Mouse (Mus musculus): ENCODE data around the gene Hecw2. TPM values are rescaled to one million over a fixed set of nuclear protein-coding genes. Genes with fewer than 3 reads are reported as not detected.

The Hecw2 gene
- polyA plus RNA-seq, 1 experiment, result 0.07 TPM

GRCm38 (mm10) chr1:54168014-54168413, 27.0 kb downstream of the Hecw2 start:
- no peaks in the 10 kb centered on the region for H3K4me1 ChIP-seq (ENCODE audit: control insufficient read depth, insufficient read depth, low read length)
- H3K27ac ChIP-seq (ENCODE audit: insufficient read depth, low read depth, low read length), result no peak overlapping the region
- TF ChIP-seq POLR2A (IDR thresholded peaks at IDR 0.05; ENCODE audit: borderline replicate concordance, low read depth, low read length) (no peak), CTCF (IDR thresholded peaks at IDR 0.05; ENCODE audit: low read depth, low read length) (no peak)
- H3K4me3 ChIP-seq (ENCODE audit: insufficient read depth, low read length), result no peak overlapping the region

GRCm38 (mm10) chr1:54159531-54159930, 35.4 kb downstream of the Hecw2 start:
- H3K4me3 ChIP-seq (ENCODE audit: insufficient read depth, low read length), result no peak overlapping the region
- H3K27ac ChIP-seq (ENCODE audit: insufficient read depth, low read depth, low read length), result no peak overlapping the region
- no peaks in the 10 kb centered on the region for H3K4me1 ChIP-seq (ENCODE audit: control insufficient read depth, insufficient read depth, low read length)
- TF ChIP-seq CTCF (IDR thresholded peaks at IDR 0.05; ENCODE audit: low read depth, low read length) (no peak), POLR2A (IDR thresholded peaks at IDR 0.05; ENCODE audit: borderline replicate concordance, low read depth, low read length) (no peak)

- no peak overlapping the region for H3K4me3 ChIP-seq (ENCODE audit: insufficient read depth, low read length)
- no peaks in the 10 kb centered on the region for H3K4me1 ChIP-seq (ENCODE audit: control insufficient read depth, insufficient read depth, low read length)
- H3K27ac ChIP-seq (ENCODE audit: insufficient read depth, low read depth, low read length), result no peak overlapping the region
- TF ChIP-seq POLR2A (IDR thresholded peaks at IDR 0.05; ENCODE audit: borderline replicate concordance, low read depth, low read length) (no peak), CTCF (IDR thresholded peaks at IDR 0.05; ENCODE audit: low read depth, low read length) (no peak)
Measured at GRCm38 (mm10) chr1:54153216-54153786, 41.7 kb downstream of the Hecw2 start.

DNA sequence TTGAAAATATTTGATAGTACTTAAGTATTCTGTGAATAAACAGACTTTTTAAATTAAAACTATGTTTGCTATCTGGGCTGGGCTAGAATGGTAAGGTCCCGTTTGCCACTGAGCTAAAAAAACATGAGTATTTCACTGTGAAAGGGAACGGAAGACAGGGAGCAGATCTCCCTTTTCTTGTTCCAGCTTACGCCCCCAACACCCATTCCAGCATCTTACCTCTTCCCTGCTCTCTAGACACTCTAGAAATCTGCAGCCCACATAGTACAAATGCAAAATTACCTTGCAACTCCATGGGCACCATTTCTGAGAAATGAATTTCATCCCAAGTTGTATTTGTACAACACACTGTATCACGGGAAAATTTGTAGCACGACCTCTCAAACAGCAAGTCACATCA, 49.9 kb downstream of the Hecw2 start:
- no peaks in the 10 kb centered on the region for H3K4me1 ChIP-seq (ENCODE audit: control insufficient read depth, insufficient read depth, low read length)
- TF ChIP-seq CTCF (IDR thresholded peaks at IDR 0.05; ENCODE audit: low read depth, low read length), result no peak
- no peak for TF ChIP-seq POLR2A (IDR thresholded peaks at IDR 0.05; ENCODE audit: borderline replicate concordance, low read depth, low read length)
- H3K27ac ChIP-seq (ENCODE audit: insufficient read depth, low read depth, low read length), result no peak overlapping the region
- H3K4me3 ChIP-seq (ENCODE audit: insufficient read depth, low read length), result no peak overlapping the region

DNA sequence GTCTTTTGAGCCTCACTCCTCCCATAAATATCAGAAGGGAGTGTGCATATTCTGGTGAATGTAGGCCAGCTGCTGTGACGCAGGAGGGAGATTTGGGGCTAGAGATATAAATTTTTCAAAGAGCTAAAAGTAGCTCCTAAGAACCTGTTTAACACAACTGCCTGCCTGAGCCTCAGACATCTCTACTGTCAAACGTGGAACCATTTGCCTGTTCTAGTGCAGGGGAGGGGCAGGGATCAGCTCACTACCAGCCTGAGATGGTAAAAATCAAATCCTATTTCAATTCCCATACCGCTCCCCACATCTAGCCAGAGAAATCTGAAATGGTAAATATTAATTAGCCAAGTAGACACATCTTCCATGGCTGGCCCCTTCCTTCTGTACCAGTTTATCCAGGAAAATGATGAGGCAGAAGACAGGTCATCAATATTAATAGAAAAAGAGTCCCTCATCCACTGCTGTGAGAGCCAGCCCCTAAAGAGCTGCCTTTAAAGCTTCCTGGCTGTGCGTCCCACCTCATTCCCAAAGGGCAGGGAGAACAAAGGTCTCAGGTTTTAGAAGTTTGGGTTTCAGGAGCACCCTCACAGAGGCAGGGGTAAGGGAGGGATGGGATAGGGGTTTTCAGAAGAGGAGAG, 61.0 kb downstream of the Hecw2 start:
- Histone ChIP-seq H3K4me3 (ENCODE audit: insufficient read depth, low read length) (no peak overlapping the region), H3K27ac (ENCODE audit: insufficient read depth, low read depth, low read length) (no peak overlapping the region), H3K4me1 (ENCODE audit: control insufficient read depth, insufficient read depth, low read length) (no peaks in the 10 kb centered on the region)
- TF ChIP-seq CTCF (IDR thresholded peaks at IDR 0.05; ENCODE audit: low read depth, low read length), result no peak
- no peak for TF ChIP-seq POLR2A (IDR thresholded peaks at IDR 0.05; ENCODE audit: borderline replicate concordance, low read depth, low read length)

DNA sequence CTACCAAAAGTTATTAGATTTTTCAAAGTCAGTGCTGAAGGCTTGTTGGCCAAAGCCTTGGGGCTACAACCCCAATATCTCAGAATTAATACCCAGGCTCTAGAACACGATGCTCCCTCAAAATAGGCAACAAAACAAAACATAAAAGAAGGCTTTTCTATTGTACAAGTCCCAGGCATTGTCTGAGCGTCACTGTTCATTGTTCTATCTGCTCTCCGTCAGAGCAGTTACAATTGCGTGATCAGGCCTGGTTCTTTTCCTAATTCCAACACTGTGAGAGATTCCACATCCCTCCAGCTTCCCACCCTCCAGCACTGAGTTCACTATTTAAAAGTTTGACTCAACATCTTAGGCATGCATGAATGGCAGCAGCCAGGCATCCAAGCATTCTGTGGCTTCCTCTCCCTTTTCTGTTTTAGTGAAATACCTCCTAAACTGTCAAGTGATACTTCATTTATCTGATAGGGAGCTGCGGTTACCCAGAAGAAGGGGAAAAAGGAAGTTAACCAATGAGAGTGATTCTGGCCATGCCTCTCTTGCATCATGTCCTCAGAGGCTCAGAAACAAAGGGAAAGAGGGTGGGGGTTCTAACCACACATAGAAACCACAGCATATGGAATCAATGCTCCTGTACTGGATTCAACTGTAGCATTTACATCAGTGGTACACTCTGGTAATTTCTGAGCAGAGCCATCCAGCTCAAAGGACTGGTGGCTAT, 66.1 kb downstream of the Hecw2 start:
- no peak overlapping the region for H3K4me3 ChIP-seq (ENCODE audit: insufficient read depth, low read length)
- H3K27ac ChIP-seq (ENCODE audit: insufficient read depth, low read depth, low read length), result no peak overlapping the region
- no peaks in the 10 kb centered on the region for H3K4me1 ChIP-seq (ENCODE audit: control insufficient read depth, insufficient read depth, low read length)
- no peak for TF ChIP-seq CTCF (IDR thresholded peaks at IDR 0.05; ENCODE audit: low read depth, low read length)
- TF ChIP-seq POLR2A (IDR thresholded peaks at IDR 0.05; ENCODE audit: borderline replicate concordance, low read depth, low read length), result no peak

DNA sequence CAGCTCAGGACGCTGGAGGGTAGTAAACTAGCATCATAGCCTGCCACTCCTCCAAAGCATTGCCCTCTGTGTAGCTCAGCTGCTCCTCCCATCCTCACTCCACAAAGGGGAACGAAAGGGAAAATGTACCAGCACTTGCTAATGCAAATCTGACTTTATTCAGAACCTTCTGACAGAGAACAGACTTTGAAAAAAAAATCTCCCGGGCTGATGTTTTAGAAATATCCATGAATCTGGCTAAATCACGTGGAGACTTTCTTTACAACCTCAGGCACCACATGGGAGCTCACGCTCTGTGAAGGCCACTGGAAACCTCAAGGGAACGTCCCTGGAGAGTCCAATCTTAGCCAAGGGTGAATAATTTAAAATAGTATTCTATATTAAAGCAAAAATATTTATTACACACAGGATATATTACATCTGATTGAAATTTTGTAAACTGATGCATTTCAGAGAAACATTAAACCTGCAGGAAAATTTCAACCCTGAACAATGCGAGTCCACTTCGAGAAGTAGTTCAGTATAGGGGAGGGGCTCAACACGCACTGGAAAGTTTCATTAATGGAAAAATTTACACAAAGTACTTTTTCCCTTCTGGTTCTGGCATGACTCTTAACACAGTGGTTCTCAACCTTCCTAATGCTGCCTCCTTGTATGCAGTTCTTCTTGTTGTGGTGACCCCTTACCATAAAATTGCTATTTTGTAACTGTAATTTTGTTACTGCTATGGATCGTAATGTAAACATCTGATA, 67.8 kb downstream of the Hecw2 start:
- no peak overlapping the region for H3K4me3 ChIP-seq (ENCODE audit: insufficient read depth, low read length)
- H3K4me1 ChIP-seq (ENCODE audit: control insufficient read depth, insufficient read depth, low read length), result no peaks in the 10 kb centered on the region
- no peak for TF ChIP-seq POLR2A (IDR thresholded peaks at IDR 0.05; ENCODE audit: borderline replicate concordance, low read depth, low read length)
- TF ChIP-seq CTCF (IDR thresholded peaks at IDR 0.05; ENCODE audit: low read depth, low read length), result no peak
- H3K27ac ChIP-seq (ENCODE audit: insufficient read depth, low read depth, low read length), result no peak overlapping the region

DNA sequence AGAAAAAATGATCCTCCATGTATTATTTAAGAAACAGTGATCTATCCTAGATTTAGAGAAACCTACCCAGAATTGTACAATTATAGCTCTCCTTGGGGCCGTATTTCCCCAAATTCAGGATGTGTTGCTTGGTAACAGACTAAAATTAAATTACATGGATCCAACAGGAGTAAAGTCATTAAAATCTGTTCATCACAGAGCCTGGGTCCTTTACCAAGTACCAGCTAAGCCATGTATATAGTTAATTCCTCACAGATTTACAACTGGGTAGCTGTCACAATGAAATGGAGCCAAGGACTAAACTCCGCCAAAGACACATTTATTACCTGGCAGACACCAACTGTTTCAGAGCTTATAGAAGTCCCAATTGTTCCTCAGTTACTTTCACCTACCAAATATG, 72.4 kb downstream of the Hecw2 start:
- H3K27ac ChIP-seq (ENCODE audit: insufficient read depth, low read depth, low read length), result no peak overlapping the region
- H3K4me3 ChIP-seq (ENCODE audit: insufficient read depth, low read length), result no peak overlapping the region
- no peaks in the 10 kb centered on the region for H3K4me1 ChIP-seq (ENCODE audit: control insufficient read depth, insufficient read depth, low read length)
- TF ChIP-seq POLR2A (IDR thresholded peaks at IDR 0.05; ENCODE audit: borderline replicate concordance, low read depth, low read length) (no peak), CTCF (IDR thresholded peaks at IDR 0.05; ENCODE audit: low read depth, low read length) (no peak)

- H3K27ac ChIP-seq (ENCODE audit: insufficient read depth, low read depth, low read length), result no peak overlapping the region
- no peak for TF ChIP-seq CTCF (IDR thresholded peaks at IDR 0.05; ENCODE audit: low read depth, low read length)
- no peak for TF ChIP-seq POLR2A (IDR thresholded peaks at IDR 0.05; ENCODE audit: borderline replicate concordance, low read depth, low read length)
- H3K4me3 ChIP-seq (ENCODE audit: insufficient read depth, low read length), result no peak overlapping the region
- no peaks in the 10 kb centered on the region for H3K4me1 ChIP-seq (ENCODE audit: control insufficient read depth, insufficient read depth, low read length)
Measured at GRCm38 (mm10) chr1:54121071-54121730, 73.8 kb downstream of the Hecw2 start.
